8 mouse cellular contexts compared by ENCODE assay signal in genomic region chr11:86356007-86356853, GRCm38 (mm10). TPM values are rescaled to one million over a fixed set of nuclear protein-coding genes. Genes with fewer than 3 reads are reported as not detected.
A peak's percentile ranks its signal among the peaks of the same experiment; 100 is the strongest.
DNase-seq lines count a peak whose midpoint lies in the region; ATAC-seq and TF ChIP-seq lines count a peak whose summit lies in the region.

No protein-coding gene starts in this region.

- TF ChIP-seq CTCF in midbrain, postnatal 0 days (IDR thresholded peaks at IDR 0.05), result no peak

- peak overlapping the region; percentile 99 for H3K9ac ChIP-seq in intestine, embryonic 14.5 days (ENCODE audit: low read length)
- H3K9ac ChIP-seq in midbrain, postnatal 0 days (replicated peaks; ENCODE audit: low read length, poor library complexity, severe bottlenecking), result peak overlapping the region; percentile 99

- peaks cover 30% of the 10 kb centered on the region for H3K4me1 ChIP-seq in erythroblast, embryonic 14.5 days (ENCODE audit: control insufficient read depth)
- peaks cover 26% of the 10 kb centered on the region for H3K4me1 ChIP-seq in intestine, embryonic 14.5 days (replicated peaks; ENCODE audit: control insufficient read depth, insufficient read depth, low read length)
- H3K4me1 ChIP-seq in midbrain, postnatal 0 days (ENCODE audit: insufficient read depth, low read length), result peaks cover 11% of the 10 kb centered on the region; the same call in 1 of the 2 replicates

- 4% methylated on average over 13 of the region's 13 CpGs for WGBS in intestine, embryonic 14.5 days
- WGBS in midbrain, postnatal 0 days, result 4% methylated on average over 13 of the region's 13 CpGs

- peak overlapping the region; percentile 93 for H3K4me2 ChIP-seq in intestine, embryonic 14.5 days (ENCODE audit: low read length)
- peak overlapping the region; percentile 60 for H3K4me2 ChIP-seq in midbrain, postnatal 0 days (ENCODE audit: low read depth, low read length, poor library complexity, severe bottlenecking)

- H3K27me3 ChIP-seq in erythroblast, embryonic 14.5 days (ENCODE audit: control insufficient read depth), result peaks cover 24% of the 10 kb centered on the region
- no peaks in the 10 kb centered on the region for H3K27me3 ChIP-seq in intestine, embryonic 14.5 days (replicated peaks; ENCODE audit: control insufficient read depth, insufficient read depth, low read length)
- H3K27me3 ChIP-seq in midbrain, postnatal 0 days (ENCODE audit: insufficient read depth, low read length), result no peaks in the 10 kb centered on the region

- peak; percentile 23 for DNase-seq in adrenal gland, adult 2 months
- no peak for DNase-seq in adrenal gland, adult 8-10 months
- DNase-seq in intestine, embryonic 14.5 days (ENCODE audit: low spot score), result no peak
- DNase-seq in midbrain, postnatal 0 days (ENCODE audit: low spot score), result no peak
- DNase-seq in layer of hippocampus, adult 9-10 months (ENCODE audit: low spot score), result no peak
- DNase-seq in layer of hippocampus, adult 11-12 months (ENCODE audit: low spot score), result no peak

- no peak overlapping the region for H3K27ac ChIP-seq in intestine, embryonic 14.5 days (ENCODE audit: low read depth)
- H3K27ac ChIP-seq in midbrain, postnatal 0 days (ENCODE audit: low read depth, low read length), result no peak overlapping the region

- H3K4me3 ChIP-seq in erythroblast, embryonic 14.5 days (replicated peaks), result peak overlapping the region; percentile 98
- H3K4me3 ChIP-seq in intestine, embryonic 14.5 days (ENCODE audit: low read depth, low read length), result peak overlapping the region; percentile 95
- H3K4me3 ChIP-seq in midbrain, postnatal 0 days (ENCODE audit: low read depth, low read length), result peak overlapping the region; percentile 97

- peaks cover 41% of the 10 kb centered on the region for H3K36me3 ChIP-seq in erythroblast, embryonic 14.5 days (ENCODE audit: control insufficient read depth)
- H3K36me3 ChIP-seq in intestine, embryonic 14.5 days (ENCODE audit: control insufficient read depth, insufficient read depth, low read length), result peaks cover 27% of the 10 kb centered on the region
- no peaks in the 10 kb centered on the region for H3K36me3 ChIP-seq in midbrain, postnatal 0 days (ENCODE audit: insufficient read depth, low read length)

- H3K9me3 ChIP-seq in erythroblast, embryonic 14.5 days (ENCODE audit: control insufficient read depth, low read length), result no peaks in the 10 kb centered on the region
- no peaks in the 10 kb centered on the region for H3K9me3 ChIP-seq in intestine, embryonic 14.5 days (ENCODE audit: control insufficient read depth, low read length)
- H3K9me3 ChIP-seq in midbrain, postnatal 0 days (ENCODE audit: low read length), result no peaks in the 10 kb centered on the region

- peak; percentile 42 for ATAC-seq in CD4-positive, CD25-positive, alpha-beta regulatory T cell, adult 4 months
- no peak for ATAC-seq in intestine, embryonic 14.5 days (replicated peaks; ENCODE audit: low FRiP score, low TSS enrichment, low read depth)
- no peak for ATAC-seq in midbrain, postnatal 0 days (ENCODE audit: low FRiP score)

RNA-seq across cellular contexts. Expression of gene Med13, which starts 1.2 kb away (rescaled TPM):
- 10 to 100 TPM; 35.7 to 51.4 TPM for total RNA-seq in adrenal gland, adult 2 months (2021)
- polyA plus RNA-seq in adrenal gland, adult 2 months (2012; rRNA removed), result 6.9 and 9.5 TPM in 2 replicates
- 10 to 100 TPM; 38.2 to 62.7 (median 52.8) TPM for total RNA-seq in adrenal gland, adult 8-10 months (2022)
- polyA plus RNA-seq in CD4-positive, CD25-positive, alpha-beta regulatory T cell, adult 4 months (2017; shearing (Covaris generic)), result 10 to 100 TPM in 1 of 2 experiments, 1 to 10 TPM in 1; 9.3 to 14.5 TPM
- 0.34 and 0.42 TPM in 2 replicates for polyA plus RNA-seq in erythroblast, embryonic 14.5 days (2012)
- polyA plus RNA-seq in intestine, embryonic 14.5 days (2014; fragmentation: Nextera tagmentation; extraction: Ambion mirVana), result 14.2 and 14.3 TPM in 2 replicates
- 52.9 and 56.5 TPM in 2 replicates for total RNA-seq in midbrain, postnatal 0 days (2014; rRNA removed)
- 4.2 and 5.1 TPM in 2 replicates for polyA plus RNA-seq in midbrain, postnatal 0 days (2015; fragmentation: Nextera tagmentation; extraction: Ambion mirVana)
